Mouse (Mus musculus): ENCODE data around the gene Gm44579. TPM values are rescaled to one million over a fixed set of nuclear protein-coding genes. Genes with fewer than 3 reads are reported as not detected.

Gm44579 gene
- total and polyA plus RNA-seq, 3 experiments = 0.22 TPM; not detected in 2

DNA sequence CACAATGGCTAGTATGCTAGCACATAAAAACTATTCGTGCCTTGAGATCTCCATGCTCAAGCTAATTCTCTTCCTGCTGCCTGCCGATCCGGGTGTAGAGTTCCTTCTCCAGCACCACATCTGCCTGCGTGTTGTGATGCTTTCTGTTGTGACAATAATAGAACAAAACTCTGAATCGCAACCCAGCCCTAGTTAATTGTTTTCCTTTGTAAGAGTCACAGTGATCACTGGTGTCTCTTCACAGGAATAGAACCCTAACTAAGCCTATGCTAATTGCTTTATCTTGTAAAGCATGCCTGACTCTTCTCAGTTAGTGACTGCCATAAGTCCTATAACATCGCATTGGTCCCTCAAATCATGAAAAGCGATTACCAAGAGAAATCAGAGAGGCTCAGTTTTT lies 5.3 kb upstream of the Gm44579 start:
- TF ChIP-seq GATA1 (IDR thresholded peaks at IDR 0.05; ENCODE audit: borderline replicate concordance, low read length) (no peak), CTCF (IDR thresholded peaks at IDR 0.05; ENCODE audit: low read depth, low read length) (no peak), POLR2AphosphoS5 (IDR thresholded peaks at IDR 0.05; ENCODE audit: insufficient replicate concordance, low read depth, low read length) (no peak), GATA2 (IDR thresholded peaks at IDR 0.05; ENCODE audit: borderline replicate concordance, low read depth, low read length) (no peak), TAL1 (conservative IDR thresholded peaks at IDR 0.05; ENCODE audit: low read depth, low read length) (no peak)
- Histone ChIP-seq H3K4me1 (ENCODE audit: insufficient read depth, low read depth, low read length) (no peaks in the 10 kb centered on the region), H3K36me3 (replicated peaks) (no peaks in the 10 kb centered on the region), H3K9me3 (replicated peaks) (peaks cover 2% of the 10 kb centered on the region; the same call in 1 of the 2 replicates), H3K27me3 (ENCODE audit: insufficient read depth, low read length) (no peaks in the 10 kb centered on the region), H3K4me3 (ENCODE audit: low read depth, low read length) (no peak overlapping the region)
- ATAC-seq (ENCODE audit: extremely low read depth, insufficient number of reproducible peaks, low FRiP score, poor library complexity, severe bottlenecking) = no peak
- DNase-seq (ENCODE audit: low spot score) = no peak

DNA sequence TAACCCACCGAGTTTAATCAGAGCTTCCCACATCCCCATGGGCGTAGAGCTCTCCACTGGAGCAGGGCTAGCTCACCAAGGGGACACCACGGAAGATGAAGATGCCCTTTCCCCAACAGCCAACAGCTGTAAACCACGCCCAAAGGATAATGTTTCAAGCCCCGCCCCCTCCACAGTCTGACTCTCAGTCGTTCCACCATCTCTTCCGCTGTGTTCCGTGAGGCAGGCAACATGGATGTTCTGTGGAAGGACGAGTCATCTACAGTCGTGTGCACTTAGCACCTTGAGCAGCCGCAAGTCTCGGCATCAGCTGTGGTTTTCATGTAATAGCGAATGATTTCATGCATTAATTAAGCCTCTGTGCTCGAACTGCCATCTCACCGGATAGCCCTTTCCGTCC lies 4.8 kb upstream of the Gm44579 start:
- Histone ChIP-seq H3K9me3 (replicated peaks) (peaks cover 2% of the 10 kb centered on the region; the same call in 1 of the 2 replicates), H3K27me3 (ENCODE audit: insufficient read depth, low read length) (no peaks in the 10 kb centered on the region), H3K36me3 (replicated peaks) (no peaks in the 10 kb centered on the region), H3K4me3 (ENCODE audit: low read depth, low read length) (no peak overlapping the region), H3K4me1 (ENCODE audit: insufficient read depth, low read depth, low read length) (no peaks in the 10 kb centered on the region)
- TF ChIP-seq GATA1 (IDR thresholded peaks at IDR 0.05; ENCODE audit: borderline replicate concordance, low read length) (no peak), POLR2AphosphoS5 (IDR thresholded peaks at IDR 0.05; ENCODE audit: insufficient replicate concordance, low read depth, low read length) (no peak), GATA2 (IDR thresholded peaks at IDR 0.05; ENCODE audit: borderline replicate concordance, low read depth, low read length) (no peak), TAL1 (conservative IDR thresholded peaks at IDR 0.05; ENCODE audit: low read depth, low read length) (no peak), CTCF (IDR thresholded peaks at IDR 0.05; ENCODE audit: low read depth, low read length) (no peak)
- DNase-seq (ENCODE audit: low spot score) (no peak), ATAC-seq (ENCODE audit: extremely low read depth, insufficient number of reproducible peaks, low FRiP score, poor library complexity, severe bottlenecking) (no peak)

DNA sequence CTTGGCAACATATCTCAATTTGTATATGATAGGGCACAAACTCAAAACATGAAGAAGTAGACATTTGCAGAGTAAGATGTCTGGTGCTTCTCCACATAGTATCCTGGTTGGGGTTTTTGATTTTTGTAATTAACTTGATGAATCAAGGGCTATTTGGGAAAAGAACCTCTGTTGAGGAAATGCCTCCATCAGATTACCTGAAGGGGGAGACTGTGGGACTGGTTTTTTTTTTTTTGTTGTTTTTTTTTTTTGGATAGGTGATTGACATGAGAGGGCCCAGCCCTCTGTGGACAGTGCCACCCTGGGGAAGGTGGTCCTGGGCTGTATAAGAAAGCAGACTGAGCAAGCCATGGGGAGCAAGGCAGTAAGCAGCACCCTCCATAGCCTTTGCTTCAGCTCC lies 1.6 kb upstream of the Gm44579 start:
- ATAC-seq (ENCODE audit: extremely low read depth, insufficient number of reproducible peaks, low FRiP score, poor library complexity, severe bottlenecking) (no peak), DNase-seq (ENCODE audit: low spot score) (no peak)
- H3K9me3 ChIP-seq (replicated peaks) = peaks cover 2% of the 10 kb centered on the region; the same call in 1 of the 2 replicates
- H3K36me3 ChIP-seq (replicated peaks) = no peaks in the 10 kb centered on the region
- no peak for TF ChIP-seq GATA2 (IDR thresholded peaks at IDR 0.05; ENCODE audit: borderline replicate concordance, low read depth, low read length)
- TF ChIP-seq CTCF (IDR thresholded peaks at IDR 0.05; ENCODE audit: low read depth, low read length) = no peak
- TF ChIP-seq POLR2AphosphoS5 (IDR thresholded peaks at IDR 0.05; ENCODE audit: insufficient replicate concordance, low read depth, low read length) = no peak
- no peak for TF ChIP-seq GATA1 (IDR thresholded peaks at IDR 0.05; ENCODE audit: borderline replicate concordance, low read length)
- TF ChIP-seq TAL1 (conservative IDR thresholded peaks at IDR 0.05; ENCODE audit: low read depth, low read length) = no peak
- H3K27me3 ChIP-seq (ENCODE audit: insufficient read depth, low read length) = no peaks in the 10 kb centered on the region; the same call in 1 of the 2 replicates
- no peaks in the 10 kb centered on the region for H3K4me1 ChIP-seq (ENCODE audit: insufficient read depth, low read depth, low read length)
- no peak overlapping the region for H3K4me3 ChIP-seq (ENCODE audit: low read depth, low read length)

DNA sequence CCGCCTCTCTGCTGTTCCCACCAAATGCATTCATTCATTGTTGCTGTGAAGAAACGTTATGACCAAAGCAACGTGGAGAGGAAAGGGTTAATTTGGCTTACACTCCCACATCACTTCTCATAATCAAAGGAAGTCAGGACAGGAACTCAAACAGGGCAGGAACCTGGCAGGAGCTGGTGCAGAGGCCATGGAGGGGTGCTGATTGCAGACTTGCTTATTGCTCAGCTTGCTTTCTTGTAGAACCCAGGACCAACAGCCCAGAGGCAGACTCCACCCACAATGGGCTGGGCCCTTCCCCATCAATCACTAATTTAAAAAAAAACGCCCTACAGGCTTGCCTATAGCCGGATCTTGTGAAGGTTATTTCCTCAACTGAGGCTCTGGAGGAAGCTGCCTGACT lies 6.6 kb downstream of the Gm44579 start:
- ATAC-seq (ENCODE audit: extremely low read depth, insufficient number of reproducible peaks, low FRiP score, poor library complexity, severe bottlenecking) (no peak), DNase-seq (ENCODE audit: low spot score) (no peak)
- Histone ChIP-seq H3K4me3 (ENCODE audit: low read depth, low read length) (no peak overlapping the region), H3K36me3 (replicated peaks) (no peaks in the 10 kb centered on the region), H3K4me1 (ENCODE audit: insufficient read depth, low read depth, low read length) (no peaks in the 10 kb centered on the region), H3K9me3 (replicated peaks) (no peaks in the 10 kb centered on the region), H3K27me3 (ENCODE audit: insufficient read depth, low read length) (no peaks in the 10 kb centered on the region)
- TF ChIP-seq CTCF (IDR thresholded peaks at IDR 0.05; ENCODE audit: low read depth, low read length) (no peak), TAL1 (conservative IDR thresholded peaks at IDR 0.05; ENCODE audit: low read depth, low read length) (no peak), POLR2AphosphoS5 (IDR thresholded peaks at IDR 0.05; ENCODE audit: insufficient replicate concordance, low read depth, low read length) (no peak), GATA2 (IDR thresholded peaks at IDR 0.05; ENCODE audit: borderline replicate concordance, low read depth, low read length) (no peak), GATA1 (IDR thresholded peaks at IDR 0.05; ENCODE audit: borderline replicate concordance, low read length) (no peak)

DNA sequence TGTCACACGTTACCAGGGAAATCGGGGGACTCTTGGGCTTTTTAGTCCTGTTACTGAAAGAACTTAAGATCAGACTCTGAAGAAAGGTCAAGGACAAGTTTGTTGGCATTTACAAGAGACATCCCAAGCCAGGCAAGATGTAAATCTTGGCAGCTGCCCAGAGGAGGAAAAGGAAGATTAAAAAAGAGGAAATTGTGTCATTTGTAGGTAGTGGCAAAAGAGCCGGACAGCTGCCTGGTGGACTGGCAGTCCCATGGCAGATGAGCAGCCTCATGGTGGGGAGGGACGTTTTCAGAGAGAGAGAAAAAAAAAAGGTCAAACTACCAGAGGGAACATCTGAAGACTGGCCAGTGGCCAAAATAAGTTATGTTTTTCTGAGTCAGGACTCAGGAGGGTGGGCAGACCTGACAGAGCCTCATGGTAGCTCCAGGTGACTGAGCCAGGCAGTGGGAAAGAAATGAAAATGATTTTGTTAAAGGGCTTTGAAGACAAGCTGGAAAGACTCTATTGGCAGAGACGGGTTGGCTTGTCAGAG lies 7.4 kb downstream of the Gm44579 start:
- Histone ChIP-seq H3K4me1 (ENCODE audit: insufficient read depth, low read depth, low read length) (no peaks in the 10 kb centered on the region), H3K4me3 (ENCODE audit: low read depth, low read length) (no peak overlapping the region), H3K27me3 (ENCODE audit: insufficient read depth, low read length) (no peaks in the 10 kb centered on the region), H3K36me3 (replicated peaks) (no peaks in the 10 kb centered on the region), H3K9me3 (replicated peaks) (no peaks in the 10 kb centered on the region)
- DNase-seq (ENCODE audit: low spot score) (no peak), ATAC-seq (ENCODE audit: extremely low read depth, insufficient number of reproducible peaks, low FRiP score, poor library complexity, severe bottlenecking) (no peak)
- no peak for TF ChIP-seq POLR2AphosphoS5 (IDR thresholded peaks at IDR 0.05; ENCODE audit: insufficient replicate concordance, low read depth, low read length)
- TF ChIP-seq GATA2 (IDR thresholded peaks at IDR 0.05; ENCODE audit: borderline replicate concordance, low read depth, low read length) = no peak
- TF ChIP-seq CTCF (IDR thresholded peaks at IDR 0.05; ENCODE audit: low read depth, low read length) = no peak

DNA sequence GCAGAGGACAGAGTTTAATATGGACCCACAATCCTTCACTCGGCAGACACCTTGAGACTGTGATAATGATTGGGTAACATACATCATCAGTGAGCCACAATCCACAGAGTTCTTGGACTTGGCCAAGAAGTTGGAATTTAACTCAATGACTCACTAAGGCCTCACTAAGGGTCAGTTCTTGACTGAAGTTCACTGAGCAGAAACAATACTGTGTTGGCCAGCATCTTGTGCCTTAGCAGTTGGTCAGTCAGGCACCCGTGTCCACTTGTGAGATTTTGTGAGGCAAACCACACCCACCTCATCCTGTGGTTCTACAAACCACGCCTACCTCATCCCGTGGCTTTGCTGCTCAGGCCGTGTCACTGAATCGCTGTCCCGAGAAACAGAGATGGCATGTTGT lies 11.1 kb downstream of the Gm44579 start:
- Histone ChIP-seq H3K36me3 (replicated peaks) (no peaks in the 10 kb centered on the region), H3K9me3 (replicated peaks) (no peaks in the 10 kb centered on the region), H3K4me3 (ENCODE audit: low read depth, low read length) (no peak overlapping the region), H3K27me3 (ENCODE audit: insufficient read depth, low read length) (0 out of 2 replicates have a peak, but pooled peaks cover under 1% of the 10 kb centered on the region), H3K4me1 (ENCODE audit: insufficient read depth, low read depth, low read length) (no peaks in the 10 kb centered on the region)
- DNase-seq (ENCODE audit: low spot score) = no peak
- no peak for TF ChIP-seq TAL1 (conservative IDR thresholded peaks at IDR 0.05; ENCODE audit: low read depth, low read length)
- TF ChIP-seq GATA1 (IDR thresholded peaks at IDR 0.05; ENCODE audit: borderline replicate concordance, low read length) = no peak
- TF ChIP-seq POLR2AphosphoS5 (IDR thresholded peaks at IDR 0.05; ENCODE audit: insufficient replicate concordance, low read depth, low read length) = no peak
- TF ChIP-seq GATA2 (IDR thresholded peaks at IDR 0.05; ENCODE audit: borderline replicate concordance, low read depth, low read length) = no peak
- no peak for TF ChIP-seq CTCF (IDR thresholded peaks at IDR 0.05; ENCODE audit: low read depth, low read length)
- ATAC-seq (ENCODE audit: extremely low read depth, insufficient number of reproducible peaks, low FRiP score, poor library complexity, severe bottlenecking) = no peak

Data from G1E (cell line).